Mouse (Mus musculus): ENCODE measurements around the gene Gpa33. TPM values are rescaled to one million over a fixed set of nuclear protein-coding genes. Genes with fewer than 3 reads are reported as not detected.

Gpa33 gene
- total and polyA plus RNA-seq, 2 experiments from 2014 or later, result 0.07 to 0.65 TPM

GRCm38 (mm10) chr1:166115719-166116118 lies 14.3 kb upstream of the Gpa33 start:
- Histone ChIP-seq H3K4me2 (ENCODE audit: low read depth, low read length) (no peak overlapping the region), H3K4me3 (ENCODE audit: low read depth, low read length) (no peak overlapping the region), H3K36me3 (replicated peaks; ENCODE audit: control insufficient read depth, insufficient read depth, low read length) (peaks cover 24% of the 10 kb centered on the region), H3K9ac (replicated peaks; ENCODE audit: low read depth, low read length) (no peak overlapping the region), H3K27me3 (ENCODE audit: control insufficient read depth, insufficient read depth, low read length) (no peaks in the 10 kb centered on the region), H3K9me3 (replicated peaks; ENCODE audit: control insufficient read depth, low read length) (no peaks in the 10 kb centered on the region), H3K4me1 (ENCODE audit: control insufficient read depth, insufficient read depth) (no peaks in the 10 kb centered on the region), H3K27ac (ENCODE audit: low read depth) (no peak overlapping the region)
- DNase-seq (ENCODE audit: low spot score) (no peak), ATAC-seq (ENCODE audit: insufficient read depth, low read depth) (no peak)
- TF ChIP-seq EP300 (IDR thresholded peaks at IDR 0.05; ENCODE audit: low read depth), result no peak
- WGBS, result 85% methylated on average over 4 of the region's 4 CpGs

- H3K4me3 ChIP-seq (ENCODE audit: low read depth, low read length), result no peak overlapping the region
- WGBS, result 88% methylated on average over 13 of the region's 13 CpGs
- no peak for TF ChIP-seq EP300 (IDR thresholded peaks at IDR 0.05; ENCODE audit: low read depth)
- no peak for TF ChIP-seq CTCF (IDR thresholded peaks at IDR 0.05; ENCODE audit: low read depth)
- H3K36me3 ChIP-seq (replicated peaks; ENCODE audit: control insufficient read depth, insufficient read depth, low read length), result peaks cover 18% of the 10 kb centered on the region
- no peak overlapping the region for H3K27ac ChIP-seq (ENCODE audit: low read depth)
- DNase-seq (ENCODE audit: low spot score) (no peak), ATAC-seq (ENCODE audit: insufficient read depth, low read depth) (no peak)
- 0 out of 2 replicates have a peak, but pooled peaks cover under 1% of the 10 kb centered on the region for H3K9me3 ChIP-seq (replicated peaks; ENCODE audit: control insufficient read depth, low read length)
- no peak overlapping the region for H3K4me2 ChIP-seq (ENCODE audit: low read depth, low read length)
- no peaks in the 10 kb centered on the region for H3K27me3 ChIP-seq (ENCODE audit: control insufficient read depth, insufficient read depth, low read length)
- no peaks in the 10 kb centered on the region for H3K4me1 ChIP-seq (ENCODE audit: control insufficient read depth, insufficient read depth)
- H3K9ac ChIP-seq (replicated peaks; ENCODE audit: low read depth, low read length), result no peak overlapping the region
Observed at GRCm38 (mm10) chr1:166117866-166118639, 12.0 kb upstream of the Gpa33 start.

GRCm38 (mm10) chr1:166122114-166122513 lies 7.9 kb upstream of the Gpa33 start:
- TF ChIP-seq EP300 (IDR thresholded peaks at IDR 0.05; ENCODE audit: low read depth) (no peak), CTCF (IDR thresholded peaks at IDR 0.05; ENCODE audit: low read depth) (no peak)
- H3K4me3 ChIP-seq (ENCODE audit: low read depth, low read length), result no peak overlapping the region
- H3K27me3 ChIP-seq (ENCODE audit: control insufficient read depth, insufficient read depth, low read length), result no peaks in the 10 kb centered on the region
- peak overlapping the region; percentile 5; the same call in 1 of the 2 replicates for H3K27ac ChIP-seq (ENCODE audit: low read depth)
- no peak overlapping the region for H3K9ac ChIP-seq (replicated peaks; ENCODE audit: low read depth, low read length)
- DNase-seq (ENCODE audit: low spot score) (no peak), ATAC-seq (ENCODE audit: insufficient read depth, low read depth) (no peak)
- no peak overlapping the region for H3K4me2 ChIP-seq (ENCODE audit: low read depth, low read length)
- 45% methylated on average over 7 of the region's 7 CpGs for WGBS
- H3K9me3 ChIP-seq (replicated peaks; ENCODE audit: control insufficient read depth, low read length), result 0 out of 2 replicates have a peak, but pooled peaks cover 3% of the 10 kb centered on the region
- peaks cover 18% of the 10 kb centered on the region; the same call in 1 of the 2 replicates for H3K4me1 ChIP-seq (ENCODE audit: control insufficient read depth, insufficient read depth)
- peaks cover 20% of the 10 kb centered on the region; the same call in 1 of the 2 replicates for H3K36me3 ChIP-seq (replicated peaks; ENCODE audit: control insufficient read depth, insufficient read depth, low read length)

DNA sequence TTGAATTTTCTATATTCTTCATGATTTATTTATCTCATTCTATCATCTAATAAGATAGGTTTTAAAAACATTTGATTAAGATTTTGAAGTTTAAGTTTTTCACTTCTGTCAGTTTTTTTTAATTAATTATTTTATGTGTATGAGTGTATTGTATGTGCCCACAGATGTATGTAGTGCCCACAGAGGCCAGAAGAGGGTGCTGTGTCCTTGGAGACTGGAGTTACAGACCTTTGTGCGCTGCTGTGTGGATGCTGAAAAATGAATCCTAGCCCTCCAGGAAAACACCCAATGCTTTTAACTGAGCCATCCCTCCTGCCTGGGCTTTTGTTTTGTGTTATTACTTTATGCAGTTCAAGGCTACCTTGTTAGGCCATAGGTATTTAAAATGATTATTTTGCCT lies 7.0 kb upstream of the Gpa33 start:
- DNase-seq (ENCODE audit: low spot score) (no peak), ATAC-seq (ENCODE audit: insufficient read depth, low read depth) (no peak)
- Histone ChIP-seq H3K4me1 (ENCODE audit: control insufficient read depth, insufficient read depth) (peaks cover 20% of the 10 kb centered on the region), H3K36me3 (replicated peaks; ENCODE audit: control insufficient read depth, insufficient read depth, low read length) (0 out of 2 replicates have a peak, but pooled peaks cover 15% of the 10 kb centered on the region), H3K9ac (replicated peaks; ENCODE audit: low read depth, low read length) (no peak overlapping the region), H3K27me3 (ENCODE audit: control insufficient read depth, insufficient read depth, low read length) (no peaks in the 10 kb centered on the region), H3K9me3 (replicated peaks; ENCODE audit: control insufficient read depth, low read length) (0 out of 2 replicates have a peak, but pooled peaks cover 3% of the 10 kb centered on the region), H3K4me3 (ENCODE audit: low read depth, low read length) (no peak overlapping the region), H3K27ac (ENCODE audit: low read depth) (no peak overlapping the region), H3K4me2 (ENCODE audit: low read depth, low read length) (no peak overlapping the region)
- TF ChIP-seq CTCF (IDR thresholded peaks at IDR 0.05; ENCODE audit: low read depth) (peak; percentile 12; the same call in 1 of the 2 replicates), EP300 (IDR thresholded peaks at IDR 0.05; ENCODE audit: low read depth) (no peak)
- 100% methylated on average over 1 of the region's 1 CpGs for WGBS

GRCm38 (mm10) chr1:166123751-166124150 lies 6.3 kb upstream of the Gpa33 start:
- ATAC-seq (ENCODE audit: insufficient read depth, low read depth), result no peak
- H3K27ac ChIP-seq (ENCODE audit: low read depth), result no peak overlapping the region
- no peak overlapping the region for H3K4me2 ChIP-seq (ENCODE audit: low read depth, low read length)
- DNase-seq (ENCODE audit: low spot score), result no peak
- H3K4me1 ChIP-seq (ENCODE audit: control insufficient read depth, insufficient read depth), result peaks cover 25% of the 10 kb centered on the region
- H3K9me3 ChIP-seq (replicated peaks; ENCODE audit: control insufficient read depth, low read length), result 0 out of 2 replicates have a peak, but pooled peaks cover 3% of the 10 kb centered on the region
- 89% methylated on average over 8 of the region's 8 CpGs for WGBS
- H3K9ac ChIP-seq (replicated peaks; ENCODE audit: low read depth, low read length), result no peak overlapping the region
- no peaks in the 10 kb centered on the region for H3K27me3 ChIP-seq (ENCODE audit: control insufficient read depth, insufficient read depth, low read length)
- H3K4me3 ChIP-seq (ENCODE audit: low read depth, low read length), result no peak overlapping the region
- 0 out of 2 replicates have a peak, but pooled peaks cover 15% of the 10 kb centered on the region for H3K36me3 ChIP-seq (replicated peaks; ENCODE audit: control insufficient read depth, insufficient read depth, low read length)
- TF ChIP-seq EP300 (IDR thresholded peaks at IDR 0.05; ENCODE audit: low read depth), result no peak
- TF ChIP-seq CTCF (IDR thresholded peaks at IDR 0.05; ENCODE audit: low read depth), result no peak
